Mouse (Mus musculus): ENCODE results near the gene Abcf1. TPM values are rescaled to one million over a fixed set of nuclear protein-coding genes. Genes with fewer than 3 reads are reported as not detected.

Gene Abcf1
- polyA plus RNA-seq, 1 experiment = 86.0 TPM

DNA sequence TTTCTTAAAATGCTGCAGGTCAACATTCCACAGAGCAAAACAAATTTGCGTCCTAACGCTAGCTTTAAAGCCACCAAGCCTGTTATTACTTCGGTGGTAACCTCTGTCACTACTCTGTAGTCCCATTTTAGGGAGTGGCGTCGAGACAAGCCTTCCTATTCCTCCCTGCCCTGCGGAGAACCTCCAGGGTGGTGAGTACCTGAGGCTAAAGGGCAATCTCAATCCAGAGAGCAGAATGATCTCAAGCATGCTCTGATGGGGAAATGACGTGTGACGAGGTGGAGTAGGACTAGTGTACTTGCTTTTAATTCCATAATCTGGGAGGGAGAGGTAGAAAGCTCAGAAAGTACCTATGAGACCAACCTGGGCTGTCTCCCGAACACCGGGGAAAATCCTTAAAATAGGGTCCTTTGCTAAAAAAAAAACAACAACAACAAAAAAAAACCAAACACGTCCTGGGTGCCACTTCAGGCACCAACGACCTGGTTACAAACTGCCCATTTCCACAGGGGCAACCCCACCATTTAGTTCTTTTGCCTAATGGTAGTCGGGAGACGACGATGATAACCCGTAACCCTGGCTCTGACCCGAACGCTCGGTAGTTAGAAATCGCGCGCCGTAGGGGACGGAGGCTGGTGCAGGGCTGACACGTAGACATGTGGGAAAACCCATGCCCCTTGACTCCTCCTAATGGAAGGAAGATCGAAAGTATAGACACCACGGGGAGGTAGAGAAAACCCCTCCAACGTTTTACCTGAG, 53.8 kb downstream of the Abcf1 start:
- Histone ChIP-seq H3K4me3 (replicated peaks) (peak overlapping the region; percentile 92), H3K36me3 (replicated peaks; ENCODE audit: low read length) (peaks cover 71% of the 10 kb centered on the region), H3K9me3 (no peaks in the 10 kb centered on the region), H3K4me1 (peaks cover 46% of the 10 kb centered on the region), H3K27me3 (replicated peaks) (no peaks in the 10 kb centered on the region)
- TF ChIP-seq FLI1 (IDR thresholded peaks at IDR 0.05; ENCODE audit: low read length) (no peak), GATA1 (IDR thresholded peaks at IDR 0.05; ENCODE audit: borderline replicate concordance, low read length) (no peak)

DNA sequence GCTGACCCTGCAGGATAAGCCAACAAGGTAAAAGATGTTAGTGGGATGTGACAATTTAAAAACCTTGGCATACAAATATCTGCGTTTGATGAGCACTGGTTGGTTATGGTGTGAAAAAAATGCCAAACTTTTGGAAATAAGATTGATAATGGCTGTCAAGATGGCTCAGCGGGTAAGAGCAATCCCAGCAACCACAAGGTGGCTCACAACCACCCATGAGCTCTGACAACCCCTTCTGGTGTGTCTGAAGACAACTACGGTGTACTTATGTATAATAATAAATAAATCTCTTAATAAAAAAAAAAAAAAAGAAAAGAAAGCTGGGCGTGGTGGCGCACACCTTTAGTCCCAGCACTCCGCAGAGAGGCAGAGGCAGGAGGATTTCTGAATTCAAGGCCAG, 54.6 kb downstream of the Abcf1 start:
- H3K4me1 ChIP-seq = peaks cover 42% of the 10 kb centered on the region
- H3K4me3 ChIP-seq (replicated peaks) = peak overlapping the region; percentile 44
- no peak for TF ChIP-seq FLI1 (IDR thresholded peaks at IDR 0.05; ENCODE audit: low read length)
- TF ChIP-seq GATA1 (IDR thresholded peaks at IDR 0.05; ENCODE audit: borderline replicate concordance, low read length) = no peak
- peaks cover 63% of the 10 kb centered on the region for H3K36me3 ChIP-seq (replicated peaks; ENCODE audit: low read length)
- H3K27me3 ChIP-seq (replicated peaks) = no peaks in the 10 kb centered on the region
- no peaks in the 10 kb centered on the region for H3K9me3 ChIP-seq

DNA sequence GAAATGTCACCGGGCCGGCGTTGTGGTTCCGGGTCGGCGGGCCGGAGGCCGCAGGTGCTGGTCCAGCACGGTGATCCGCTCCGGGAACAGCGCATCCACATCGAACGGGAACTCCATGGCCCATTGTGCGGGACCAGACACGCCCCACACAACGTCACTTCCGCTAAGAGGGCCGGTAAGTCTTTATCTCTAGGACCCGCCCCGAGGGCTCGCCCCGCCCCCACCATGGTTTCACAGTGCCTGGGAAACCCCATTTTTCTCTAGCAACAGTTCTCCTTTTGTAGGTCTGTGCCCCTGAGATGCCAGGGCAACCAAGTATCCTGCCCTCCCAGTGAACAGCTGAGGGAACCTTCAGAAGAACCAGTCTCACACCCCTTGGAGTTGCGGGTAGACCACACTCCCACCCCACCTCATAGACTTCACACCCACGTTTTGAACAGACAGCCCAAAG, 59.6 kb downstream of the Abcf1 start, which contains the start of gene Atat1:
TSS of gene Atat1 (minus strand) at position 157 of the 451 bp plus-strand sequence.
- H3K9me3 ChIP-seq = no peaks in the 10 kb centered on the region
- peak within 1 kb of the TSS; percentile 96 for H3K4me3 ChIP-seq (replicated peaks)
- H3K4me1 ChIP-seq = peaks cover 49% of the 10 kb centered on the region
- no peaks in the 10 kb centered on the region for H3K27me3 ChIP-seq (replicated peaks)
- peaks cover 73% of the 10 kb centered on the region for H3K36me3 ChIP-seq (replicated peaks; ENCODE audit: low read length)
- TF ChIP-seq FLI1 (IDR thresholded peaks at IDR 0.05; ENCODE audit: low read length) = no peak
- no peak for TF ChIP-seq GATA1 (IDR thresholded peaks at IDR 0.05; ENCODE audit: borderline replicate concordance, low read length)

DNA sequence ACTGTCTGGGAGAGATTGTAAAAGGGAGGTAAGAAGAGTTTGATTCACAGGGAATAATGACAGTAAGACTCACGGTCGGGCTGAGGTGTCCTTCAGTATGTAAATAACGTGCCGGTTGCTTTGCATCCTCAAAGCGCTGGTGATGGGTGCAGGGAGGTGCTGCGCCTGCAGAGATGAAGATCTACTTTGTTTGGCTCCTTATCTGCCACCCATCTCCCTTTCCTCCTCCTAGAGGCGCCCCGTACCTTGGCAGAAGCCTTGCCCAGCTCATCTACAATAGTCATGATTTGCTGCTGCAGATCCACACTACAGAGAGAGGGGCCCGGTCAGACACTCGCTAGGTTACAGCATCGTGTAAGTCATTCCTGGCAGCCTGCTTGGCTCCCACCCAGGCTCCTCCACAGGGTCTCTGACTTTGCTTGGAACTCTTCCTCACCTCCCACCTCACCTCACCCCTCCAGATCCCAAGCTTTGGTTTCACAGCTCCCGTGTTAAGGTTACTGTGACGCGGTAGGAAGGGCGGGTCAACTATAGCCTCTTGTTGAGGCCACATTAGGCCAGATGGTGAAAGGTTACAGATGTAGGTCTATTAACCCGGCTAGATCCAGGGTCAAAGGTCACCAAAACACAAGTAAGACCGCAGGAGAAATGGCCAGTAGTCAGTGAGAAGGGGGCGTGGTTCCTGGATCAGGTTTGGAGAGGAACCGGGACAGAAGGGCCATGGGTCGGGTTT, 60.2 kb downstream of the Abcf1 start:
- Histone ChIP-seq H3K4me3 (replicated peaks) (peak overlapping the region; percentile 96), H3K9me3 (no peaks in the 10 kb centered on the region), H3K27me3 (replicated peaks) (no peaks in the 10 kb centered on the region), H3K4me1 (peaks cover 45% of the 10 kb centered on the region), H3K36me3 (replicated peaks; ENCODE audit: low read length) (peaks cover 72% of the 10 kb centered on the region)
- TF ChIP-seq FLI1 (IDR thresholded peaks at IDR 0.05; ENCODE audit: low read length) (no peak), GATA1 (IDR thresholded peaks at IDR 0.05; ENCODE audit: borderline replicate concordance, low read length) (no peak)

DNA sequence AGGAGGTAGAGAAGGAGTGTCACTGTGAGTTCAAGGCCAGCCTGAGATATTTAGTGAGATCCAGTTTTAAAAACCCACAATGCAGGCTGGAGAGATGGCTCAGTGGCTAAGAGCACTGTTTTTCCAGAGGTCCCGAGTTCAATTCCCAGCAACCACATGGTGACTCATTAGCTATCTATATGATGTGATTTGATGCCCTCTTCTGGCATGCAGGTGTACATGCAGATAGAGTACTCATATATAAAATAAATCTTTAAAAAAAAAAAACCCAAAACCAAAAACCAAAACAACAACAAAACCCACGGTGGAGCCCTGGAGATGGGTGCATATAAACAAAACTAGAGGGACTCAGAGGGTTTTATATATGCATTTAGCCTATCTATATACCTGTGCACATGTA, 62.0 kb downstream of the Abcf1 start:
- TF ChIP-seq FLI1 (IDR thresholded peaks at IDR 0.05; ENCODE audit: low read length) (no peak), GATA1 (IDR thresholded peaks at IDR 0.05; ENCODE audit: borderline replicate concordance, low read length) (no peak)
- Histone ChIP-seq H3K4me3 (replicated peaks) (no peak overlapping the region), H3K27me3 (replicated peaks) (no peaks in the 10 kb centered on the region), H3K4me1 (peaks cover 54% of the 10 kb centered on the region), H3K36me3 (replicated peaks; ENCODE audit: low read length) (peaks cover 72% of the 10 kb centered on the region), H3K9me3 (no peaks in the 10 kb centered on the region)

Other genes with a start within 250 kb of the Abcf1 start
- gene Ier3, start 148.1 kb downstream of the Abcf1 start, polyA plus RNA-seq (2012; ENCODE audit: insufficient read depth, low replicate concordance) = 62.2 and 65.8 TPM in 2 replicates
- gene Flot1, start 146.5 kb downstream of the Abcf1 start, polyA plus RNA-seq (2012; ENCODE audit: insufficient read depth, low replicate concordance) = 43.6 and 163 TPM in 2 replicates
- 96.5 and 217 TPM in 2 replicates for gene Tubb5, start 131.5 kb downstream of the Abcf1 start, polyA plus RNA-seq (2012; ENCODE audit: insufficient read depth, low replicate concordance)
- gene Mdc1, start 128.2 kb downstream of the Abcf1 start, polyA plus RNA-seq (2012; ENCODE audit: insufficient read depth, low replicate concordance) = 1.2 and 2.3 TPM in 2 replicates
- gene Nrm, start 108.4 kb downstream of the Abcf1 start, polyA plus RNA-seq (2012; ENCODE audit: insufficient read depth, low replicate concordance) = 5.6 TPM in 1 of 2 replicates, not detected in the other
- gene Ppp1r18, start 104.2 kb downstream of the Abcf1 start, polyA plus RNA-seq (2012; ENCODE audit: insufficient read depth, low replicate concordance) = 153 and 168 TPM in 2 replicates
- gene Dhx16, start 89.9 kb downstream of the Abcf1 start, polyA plus RNA-seq (2012; ENCODE audit: insufficient read depth, low replicate concordance) = 23.2 and 32.1 TPM in 2 replicates
- 101 and 470 TPM in 2 replicates for gene 2310061I04Rik, start 72.3 kb downstream of the Abcf1 start, polyA plus RNA-seq (2012; ENCODE audit: insufficient read depth, low replicate concordance)
- gene Atat1, start 59.7 kb downstream of the Abcf1 start, polyA plus RNA-seq (2012; ENCODE audit: insufficient read depth, low replicate concordance) = 15.4 and 23.3 TPM in 2 replicates
- 5.7 TPM in 1 of 2 replicates, not detected in the other for gene Mrps18b, start 53.4 kb downstream of the Abcf1 start, polyA plus RNA-seq (2012; ENCODE audit: insufficient read depth, low replicate concordance)
- gene Ppp1r10, start 53.3 kb downstream of the Abcf1 start, polyA plus RNA-seq (2012; ENCODE audit: insufficient read depth, low replicate concordance) = 28.5 and 36.4 TPM in 2 replicates
- 63.9 and 75.7 TPM in 2 replicates for gene Gnl1, start 10.1 kb upstream of the Abcf1 start, polyA plus RNA-seq (2012; ENCODE audit: insufficient read depth, low replicate concordance)
- gene Prr3, start 10.5 kb upstream of the Abcf1 start, polyA plus RNA-seq (2012; ENCODE audit: insufficient read depth, low replicate concordance) = 11.4 and 13.7 TPM in 2 replicates
- gene H2-T24, start 50.8 kb upstream of the Abcf1 start, polyA plus RNA-seq (2012; ENCODE audit: insufficient read depth, low replicate concordance) = 3.9 TPM in 1 of 2 replicates, not detected in the other
- gene H2-T23, start 63.1 kb upstream of the Abcf1 start, polyA plus RNA-seq (2012; ENCODE audit: insufficient read depth, low replicate concordance) = 13.8 and 44.0 TPM in 2 replicates
- gene H2-T22, start 73.0 kb upstream of the Abcf1 start, polyA plus RNA-seq (2012; ENCODE audit: insufficient read depth, low replicate concordance) = 6.2 TPM in 1 of 2 replicates, not detected in the other
- gene Gm6034, start 73.2 kb upstream of the Abcf1 start, polyA plus RNA-seq (2012; ENCODE audit: insufficient read depth, low replicate concordance) = 0.25 TPM in 1 of 2 replicates, not detected in the other
- 20.5 TPM in 1 of 2 replicates, not detected in the other for gene Gm11127, start 88.6 kb upstream of the Abcf1 start, polyA plus RNA-seq (2012; ENCODE audit: insufficient read depth, low replicate concordance)
- gene Gm19684, start 151.9 kb upstream of the Abcf1 start, polyA plus RNA-seq (2012; ENCODE audit: insufficient read depth, low replicate concordance) = 0.29 TPM in 1 of 2 replicates, not detected in the other
- 0.46 TPM in 1 of 2 replicates, not detected in the other for gene Gm7030, start 159.7 kb upstream of the Abcf1 start, polyA plus RNA-seq (2012; ENCODE audit: insufficient read depth, low replicate concordance)
- gene Gm8909, start 198.8 kb upstream of the Abcf1 start, polyA plus RNA-seq (2012; ENCODE audit: insufficient read depth, low replicate concordance) = not detected in 2 replicates
- gene H2-T3, start 220.5 kb upstream of the Abcf1 start, polyA plus RNA-seq (2012; ENCODE audit: insufficient read depth, low replicate concordance) = not detected in 2 replicates